Mouse (Mus musculus) heart, postnatal 36 days (tissue): ENCODE data around the gene Coro1b. TPM values are rescaled to one million over a fixed set of nuclear protein-coding genes. Genes with fewer than 3 reads are reported as not detected.

Experiments
- DNase-seq, 2 experiments: peaks; one replicate each; pipeline ENCODE4 v3.0.0; 2021 to 2022
- intact Hi-C: fragments of 180-260 bp; cut with DNase I; formaldehyde crosslinking; loops from one replicate; pipeline ENCODE4 v1.15.1; 2025
- total RNA-seq, 2 experiments: library from RNA; stranded (reverse); gene quantifications; 2 replicates each; pipeline ENCODE4 v1.2.3; 2021

Gene Coro1b
- total RNA-seq, 2 experiments from 2014 or later = 52.4 to 55.6 TPM

DNA sequence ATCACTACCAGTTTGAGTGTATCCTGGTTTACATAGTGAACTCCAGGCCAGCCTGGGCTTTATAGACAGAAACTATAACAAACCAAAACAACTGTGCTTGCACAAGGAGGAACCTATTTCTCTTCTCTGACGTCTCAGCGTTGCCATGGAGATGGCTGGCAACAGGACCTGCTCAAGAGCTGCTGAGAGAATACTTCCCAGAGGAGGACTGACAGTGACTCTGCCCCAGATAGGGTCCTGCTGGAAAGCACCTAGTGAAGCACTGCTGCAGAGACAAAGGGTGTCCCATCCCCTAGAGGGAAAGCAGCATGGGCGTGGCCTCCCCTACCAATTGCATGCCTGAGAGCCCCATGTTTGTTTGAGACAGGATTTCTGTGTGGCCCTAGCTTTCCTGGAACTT is 33.5 kb downstream of the Coro1b start:
- peak in 1 of 2 experiments; percentile 57 for DNase-seq
- intact Hi-C loops = no loop called here

DNA sequence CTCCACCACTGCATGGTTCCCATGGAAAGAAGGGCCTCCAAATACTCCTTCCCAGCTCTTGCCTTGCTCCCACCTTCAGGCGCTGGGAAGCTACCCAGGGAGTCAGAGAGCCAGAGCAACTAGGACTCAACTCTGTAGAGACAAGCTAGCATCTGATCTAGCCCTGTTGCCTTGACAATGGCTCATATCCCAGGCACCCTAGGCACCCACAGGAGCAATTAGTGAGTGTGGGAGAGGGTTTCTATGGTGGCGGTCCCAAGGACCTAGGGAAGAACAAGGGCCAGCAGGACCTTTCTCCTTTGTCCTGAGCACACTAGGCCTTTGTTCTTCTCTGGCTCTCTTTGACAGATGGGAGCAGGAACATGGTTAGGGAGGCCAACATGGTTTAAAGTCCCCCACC is 35.3 kb downstream of the Coro1b start:
- intact Hi-C loops = no loop called here
- no peak for DNase-seq

DNA sequence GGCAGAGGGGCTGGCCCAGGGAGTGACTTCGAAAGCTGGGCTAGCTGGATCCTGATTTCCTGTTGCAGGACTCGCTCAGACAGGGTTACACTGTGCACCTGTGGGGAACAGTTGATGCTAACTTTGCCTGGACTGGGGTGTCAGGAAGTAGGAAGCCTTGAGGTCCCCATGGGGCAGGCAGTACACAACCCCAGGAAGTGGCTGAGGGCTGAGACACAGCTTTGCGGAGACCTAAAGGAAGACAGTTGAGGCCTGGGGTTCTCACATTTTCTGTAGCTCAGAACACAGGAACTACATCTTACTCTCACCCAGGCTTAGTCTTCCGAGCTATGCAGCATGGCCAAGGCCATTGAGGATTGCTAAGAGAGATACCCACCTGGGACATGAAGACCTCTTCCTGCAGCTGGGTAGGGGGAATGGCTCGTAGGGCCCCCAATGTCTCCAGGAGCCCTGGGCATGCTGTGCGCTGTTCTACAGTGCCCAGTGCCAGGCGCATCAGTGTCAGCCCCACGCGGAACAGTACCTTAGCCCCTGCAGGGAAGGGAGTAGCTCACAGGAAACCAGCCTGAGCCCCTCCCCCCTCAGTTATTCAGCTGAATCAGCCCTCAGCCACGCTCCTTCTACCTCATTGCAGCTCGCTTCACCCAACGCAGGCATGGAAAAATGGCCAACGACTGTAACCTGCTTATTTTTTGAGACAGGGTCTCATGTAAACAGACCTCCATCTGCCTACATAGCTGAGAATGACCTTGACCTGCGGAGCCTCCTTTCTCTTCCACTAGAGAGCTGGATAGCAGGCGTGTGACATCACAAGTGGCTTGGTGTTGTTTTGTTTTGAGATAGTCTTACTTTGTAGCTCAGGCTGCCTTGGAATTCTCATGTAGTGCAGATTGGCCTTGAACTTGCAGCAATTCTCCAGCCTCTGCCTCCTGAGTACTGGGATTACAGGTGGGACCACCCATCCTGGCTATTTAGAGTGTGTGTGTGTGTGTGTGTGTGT is 36.9 kb downstream of the Coro1b start:
- DNase-seq = no peak
- intact Hi-C loops = no loop called here

DNA sequence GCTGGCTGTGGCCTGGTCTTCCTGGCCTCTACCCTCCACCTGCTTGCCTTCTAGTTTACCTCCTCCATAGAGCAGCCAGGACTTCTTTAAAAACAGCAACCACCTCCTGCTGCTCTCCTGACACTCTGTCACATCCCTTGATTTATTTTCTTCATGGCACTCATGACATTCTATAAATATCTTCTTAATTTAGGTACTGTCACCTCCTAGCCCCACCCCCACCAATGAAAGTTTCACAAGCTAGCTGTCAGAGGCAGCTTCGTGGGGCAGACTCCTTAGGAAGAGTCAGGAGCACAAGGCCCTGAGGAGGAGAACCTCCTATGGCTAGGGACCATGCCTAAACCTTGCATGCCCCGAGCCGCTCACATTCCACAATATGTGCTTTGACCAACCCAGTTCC is 38.9 kb downstream of the Coro1b start:
- intact Hi-C loops = no loop called here
- DNase-seq = no peak

DNA sequence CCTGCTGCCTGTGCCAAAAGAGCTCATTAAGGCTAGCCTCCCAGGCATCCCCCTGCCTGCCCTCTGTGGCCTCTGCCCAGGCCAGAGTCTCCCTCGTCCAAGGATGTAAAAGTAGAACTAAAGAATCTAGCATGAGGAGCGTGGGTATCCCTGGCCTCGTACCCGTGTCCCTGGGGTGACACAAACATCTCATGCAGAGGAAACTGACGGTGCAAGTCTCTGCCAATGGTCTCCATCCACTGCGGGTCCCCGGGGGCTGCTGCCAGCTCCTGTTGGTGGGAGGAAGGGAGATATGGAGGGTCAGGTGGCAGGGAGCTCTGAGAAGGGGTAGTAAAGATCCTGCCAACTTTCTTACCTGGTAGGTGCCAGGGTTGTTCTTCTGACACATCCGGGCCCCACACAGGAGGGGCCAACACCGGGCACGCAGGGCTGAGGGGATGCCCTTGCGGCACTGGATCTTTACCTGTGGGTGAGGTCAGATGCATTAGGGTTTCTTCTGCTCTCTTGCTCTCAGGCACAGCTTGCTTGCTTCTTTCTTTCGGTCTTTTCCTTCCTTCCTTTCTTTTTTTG is 40.7 kb downstream of the Coro1b start:
- DNase-seq = no peak
- intact Hi-C loops = no loop called here

DNA sequence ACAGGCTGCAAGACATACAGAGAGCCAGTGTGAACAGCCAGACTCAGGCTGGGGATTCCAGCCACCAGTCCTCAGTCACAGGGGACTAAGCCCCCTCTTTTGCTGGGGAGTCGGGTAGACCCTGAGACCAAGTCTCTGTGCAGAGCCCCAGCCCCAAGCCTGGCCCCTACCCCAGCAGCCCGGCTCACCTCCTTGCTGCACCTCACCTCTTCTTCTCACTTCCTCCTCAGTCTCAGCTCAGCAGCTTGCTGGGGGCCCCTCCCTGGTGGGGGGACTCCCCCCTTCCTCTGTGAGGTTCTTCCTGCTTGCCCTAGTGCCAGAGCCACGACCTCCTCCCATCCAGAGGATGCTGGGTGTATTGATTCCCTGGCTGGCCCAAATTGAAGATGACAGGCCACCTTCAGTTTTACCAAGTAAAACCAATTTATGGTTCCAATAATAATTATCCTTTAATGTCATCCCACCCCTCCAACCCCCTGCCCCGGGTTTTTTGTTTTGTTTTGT is 42.5 kb downstream of the Coro1b start, which contains the start of gene Tbc1d10c:
Tbc1d10c (minus strand) TSS at position 454 of the 504 bp plus-strand sequence.
- intact Hi-C loops = loop anchor here (1.0 kb wide), 1 partner anchor 22 kb away; no protein-coding TSS in a partner anchor
- no peak for DNase-seq

DNA sequence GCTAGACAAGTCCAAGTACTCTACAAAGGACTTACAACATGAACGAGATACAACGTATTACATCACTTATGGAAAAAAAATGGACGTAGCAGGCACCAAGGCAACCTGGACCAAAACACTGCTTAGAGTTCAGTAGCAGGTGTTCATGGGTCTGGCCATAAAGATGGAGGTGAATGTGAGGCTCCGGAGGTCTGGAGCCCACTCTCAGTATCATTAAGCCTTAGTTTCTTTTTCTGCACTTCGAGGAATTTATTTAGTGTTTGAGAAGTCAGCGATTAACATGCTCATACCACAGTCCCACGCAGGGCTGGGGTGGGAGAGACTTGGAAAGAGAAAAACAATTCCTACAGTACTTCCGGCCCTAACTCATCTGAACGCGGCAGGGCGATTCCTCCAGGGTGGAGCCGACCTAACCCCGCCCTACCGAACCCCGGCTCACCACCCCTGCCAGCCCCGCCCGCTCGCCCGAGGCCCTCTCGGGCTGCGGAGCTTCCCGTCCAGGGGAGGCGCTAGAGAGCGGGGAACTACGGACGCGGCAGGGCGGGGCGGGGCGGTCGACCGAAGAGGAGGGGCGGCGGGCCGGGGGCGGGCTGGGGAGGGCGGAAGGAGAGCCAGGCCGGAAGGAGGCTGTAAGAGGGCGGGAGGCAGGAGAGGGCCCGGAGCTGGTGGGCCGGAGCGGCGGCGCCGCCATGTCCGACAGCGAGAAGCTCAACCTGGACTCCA is 43.3 kb downstream of the Coro1b start, which contains the start of gene Ppp1ca:
Ppp1ca (plus strand) TSS at position 538 of the 723 bp plus-strand sequence.
- intact Hi-C loops = loop anchor here (1.0 kb wide), 2 partner anchors 22 to 42 kb away; no protein-coding TSS in a partner anchor
- DNase-seq = peak; percentile 97

DNA sequence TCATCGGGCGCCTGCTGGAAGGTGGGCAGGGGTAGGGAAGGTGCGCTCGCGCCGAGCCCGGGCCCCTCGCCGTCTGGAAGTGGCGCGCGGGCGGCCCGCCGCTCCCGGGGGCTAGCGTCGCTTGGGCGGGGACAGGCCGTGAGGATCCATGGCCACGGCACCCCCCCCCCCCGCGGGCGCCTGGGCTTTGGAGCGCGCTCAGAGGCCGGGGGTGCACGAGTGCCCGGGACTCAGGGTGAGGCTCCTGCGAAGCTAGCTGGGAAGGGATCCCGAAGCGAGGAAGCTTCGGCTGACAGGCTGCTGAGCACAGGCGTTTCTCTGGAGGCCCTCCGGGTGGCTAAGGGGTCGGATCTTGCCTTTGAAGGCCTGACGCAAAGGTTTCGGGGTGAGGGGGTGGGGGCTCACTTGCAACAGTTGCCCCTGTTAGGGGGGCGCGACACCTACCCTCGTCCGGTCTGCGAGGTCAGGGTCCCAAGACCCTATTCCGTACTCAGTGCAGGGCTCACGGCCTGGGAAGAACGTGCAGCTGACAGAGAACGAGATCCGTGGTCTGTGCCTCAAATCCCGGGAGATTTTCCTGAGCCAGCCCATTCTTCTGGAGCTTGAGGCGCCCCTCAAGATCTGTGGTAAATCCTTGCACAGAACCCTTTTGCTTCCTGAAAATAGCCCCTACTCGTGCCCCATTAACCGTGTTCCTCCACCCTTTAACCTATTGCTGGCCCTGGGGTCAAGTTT is 44.0 kb downstream of the Coro1b start:
- intact Hi-C loops = loop anchor here (1.0 kb wide), 1 partner anchor 43 kb away; no protein-coding TSS in a partner anchor
- DNase-seq = no peak

DNA sequence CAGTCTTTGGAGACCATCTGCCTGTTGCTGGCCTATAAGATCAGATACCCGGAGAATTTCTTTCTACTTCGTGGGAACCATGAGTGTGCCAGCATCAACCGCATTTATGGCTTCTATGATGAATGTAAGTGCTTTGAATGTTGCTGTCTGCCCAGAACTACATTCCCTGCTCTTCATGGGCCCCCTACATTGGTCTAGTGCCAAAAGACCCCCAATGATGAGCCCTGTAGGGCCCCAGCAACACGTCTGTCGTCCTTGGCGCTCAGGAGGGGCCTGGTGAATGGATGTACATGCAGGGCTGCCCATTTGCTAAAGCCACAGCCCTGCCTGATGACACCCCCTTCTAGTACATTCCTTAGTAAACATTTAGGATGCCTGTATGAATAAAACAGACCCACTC is 44.7 kb downstream of the Coro1b start:
- DNase-seq = no peak
- intact Hi-C loops = no loop called here

DNA sequence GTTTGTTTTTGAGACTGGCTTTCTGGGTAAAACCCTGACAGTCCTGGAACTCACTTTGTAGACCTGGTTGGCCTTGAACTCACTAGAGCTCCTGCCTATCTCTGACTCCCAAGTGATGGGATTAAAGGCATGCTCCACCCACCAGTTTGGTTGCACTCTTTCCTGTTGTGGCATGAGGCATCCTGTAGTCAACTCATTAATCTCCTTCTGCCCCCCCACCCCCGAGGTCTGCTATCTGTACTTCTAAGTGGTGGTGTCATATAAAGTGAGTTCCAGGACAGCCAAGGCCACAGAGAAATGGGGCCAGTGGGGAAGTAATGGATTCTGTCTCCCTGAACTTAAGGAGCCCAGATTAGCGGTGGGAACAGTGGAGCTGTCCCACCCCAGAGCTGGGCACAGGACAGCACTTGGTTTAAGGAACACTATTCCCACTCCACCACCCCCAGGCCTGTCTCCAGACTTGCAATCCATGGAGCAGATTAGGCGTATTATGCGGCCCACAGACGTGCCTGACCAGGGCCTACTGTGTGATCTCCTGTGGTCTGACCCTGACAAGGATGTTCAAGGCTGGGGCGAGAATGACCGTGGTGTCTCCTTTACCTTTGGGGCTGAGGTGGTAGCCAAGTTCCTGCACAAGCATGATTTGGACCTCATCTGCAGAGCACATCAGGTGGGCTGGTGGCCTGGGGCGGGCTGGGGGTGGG is 45.8 kb downstream of the Coro1b start:
- intact Hi-C loops = no loop called here
- DNase-seq = no peak

DNA sequence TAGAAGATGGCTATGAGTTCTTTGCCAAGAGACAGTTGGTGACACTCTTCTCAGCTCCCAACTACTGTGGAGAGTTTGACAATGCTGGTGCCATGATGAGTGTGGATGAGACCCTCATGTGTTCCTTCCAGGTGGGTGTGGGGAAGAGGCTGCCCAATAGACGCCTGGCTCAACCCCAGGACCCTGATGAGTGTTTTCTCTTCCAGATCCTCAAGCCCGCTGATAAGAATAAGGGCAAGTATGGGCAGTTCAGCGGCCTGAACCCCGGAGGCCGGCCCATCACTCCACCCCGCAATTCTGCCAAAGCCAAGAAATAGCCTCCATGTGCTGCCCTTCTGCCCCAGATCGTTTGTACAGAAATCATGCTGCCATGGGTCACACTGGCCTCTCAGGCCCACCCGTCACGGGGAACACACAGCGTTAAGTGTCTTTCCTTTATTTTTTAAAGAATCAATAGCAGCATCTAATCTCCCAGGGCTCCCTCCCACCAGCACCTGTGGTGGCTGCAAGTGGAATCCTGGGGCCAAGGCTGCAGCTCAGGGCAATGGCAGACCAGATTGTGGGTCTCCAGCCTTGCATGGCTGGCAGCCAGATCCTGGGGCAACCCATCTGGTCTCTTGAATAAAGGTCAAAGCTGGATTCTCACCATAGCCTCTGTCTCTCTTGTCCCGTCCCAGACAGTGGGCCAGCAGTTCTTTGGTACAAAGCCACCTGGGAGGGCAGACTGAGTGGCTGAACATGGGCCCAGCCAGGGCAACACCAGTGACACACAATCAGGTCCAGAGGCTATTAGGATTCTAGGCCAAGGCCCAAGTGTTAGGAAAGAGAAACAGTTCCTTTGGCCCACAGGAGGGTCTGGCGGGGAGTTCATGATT is 46.6 kb downstream of the Coro1b start:
- intact Hi-C loops = no loop called here
- no peak for DNase-seq

DNA sequence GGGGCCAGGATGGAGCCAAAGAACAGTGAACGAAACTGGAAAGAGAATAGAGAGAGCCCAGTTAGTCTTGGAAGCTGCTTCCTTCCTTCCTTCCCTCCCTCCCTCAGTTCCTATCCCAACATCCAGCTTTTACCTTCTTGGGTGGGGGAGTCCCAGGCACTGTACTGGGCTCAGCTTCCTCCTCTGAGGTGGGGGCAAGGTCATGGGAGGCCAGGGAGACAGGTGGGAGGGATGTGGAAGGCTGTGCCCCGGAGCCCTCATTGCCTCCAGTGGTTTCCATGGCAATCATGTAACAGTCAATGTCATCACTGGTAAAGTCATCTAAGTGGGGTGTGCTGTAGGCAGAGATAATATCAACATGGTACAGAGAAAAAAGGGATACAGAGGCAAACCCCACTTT is 47.6 kb downstream of the Coro1b start:
- intact Hi-C loops = no loop called here
- DNase-seq = no peak

DNA sequence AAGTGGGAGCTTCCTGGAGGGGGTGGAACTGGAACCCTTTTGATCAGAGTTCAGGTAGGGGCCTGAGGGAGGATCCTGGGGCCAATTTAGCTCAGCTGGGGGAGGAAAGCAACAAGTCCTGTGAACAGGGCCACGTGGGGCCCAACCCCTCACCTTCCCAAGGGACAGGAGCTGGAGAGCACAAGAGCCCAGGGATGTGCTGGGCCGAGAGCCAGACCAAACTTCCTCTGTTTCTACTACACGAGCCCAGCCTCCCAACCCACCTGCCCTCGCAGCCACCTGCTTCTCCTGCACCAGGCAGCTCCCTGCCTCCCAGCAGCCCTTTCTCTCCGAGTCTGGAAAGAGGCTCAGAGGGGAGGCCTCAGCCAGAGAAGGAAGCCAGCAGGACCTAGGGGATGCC is 48.1 kb downstream of the Coro1b start:
- intact Hi-C loops = no loop called here
- no peak for DNase-seq

DNA sequence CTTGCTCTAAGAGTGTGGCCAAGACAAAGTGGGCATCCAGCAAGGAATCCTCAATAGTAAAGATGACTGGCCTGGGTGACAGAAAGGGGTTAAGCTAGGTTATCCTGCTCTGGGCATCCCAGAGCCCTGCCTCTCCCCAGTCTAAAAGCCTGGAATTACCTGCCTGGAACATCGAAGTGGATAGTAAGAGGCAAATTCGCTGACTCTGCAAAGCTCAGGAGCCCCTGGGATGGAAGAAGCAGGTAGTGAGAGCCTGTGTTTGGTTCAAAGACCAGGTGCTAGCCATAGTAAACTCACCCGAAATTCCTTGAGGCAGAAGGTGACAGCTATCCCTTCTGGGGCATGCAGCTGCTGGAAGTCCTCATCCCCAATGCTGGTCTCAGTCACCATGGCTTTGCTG is 48.8 kb downstream of the Coro1b start:
- intact Hi-C loops = no loop called here
- DNase-seq = no peak

DNA sequence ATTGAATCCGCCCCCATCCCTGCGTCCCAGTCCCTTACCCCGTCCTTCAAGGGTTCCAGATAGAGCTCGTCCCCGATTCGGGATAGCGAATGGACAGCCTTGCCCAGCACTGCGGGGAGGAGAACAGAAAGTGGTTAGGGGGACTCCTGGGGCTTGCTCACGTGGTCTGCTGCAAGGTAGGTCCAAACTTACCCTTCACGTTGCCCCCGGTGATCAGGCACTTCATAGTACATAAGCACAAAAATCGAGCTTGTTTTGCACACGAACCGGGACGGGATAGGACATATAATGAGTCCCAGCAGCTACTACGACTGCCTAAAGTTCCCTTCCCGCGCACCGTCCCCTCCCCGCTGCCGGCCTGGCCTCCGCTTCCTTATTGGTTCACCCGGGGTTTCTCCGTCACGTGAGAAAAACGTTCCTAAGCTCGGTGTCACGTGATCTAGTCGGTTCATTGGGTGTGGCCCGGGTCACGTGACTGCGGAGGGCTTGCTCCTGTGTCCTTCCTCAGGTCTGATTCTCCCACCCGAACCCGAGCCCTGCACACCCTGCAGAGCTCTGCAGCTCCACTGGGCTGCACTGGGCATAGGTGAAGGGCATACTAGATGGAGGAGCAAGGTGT is 53.0 kb downstream of the Coro1b start, which contains the start of gene Rad9a:
Rad9a (minus strand) TSS at position 372 of the 619 bp plus-strand sequence.
- peak; percentile 91 to 94 for DNase-seq
- intact Hi-C loops = no loop called here

DNA sequence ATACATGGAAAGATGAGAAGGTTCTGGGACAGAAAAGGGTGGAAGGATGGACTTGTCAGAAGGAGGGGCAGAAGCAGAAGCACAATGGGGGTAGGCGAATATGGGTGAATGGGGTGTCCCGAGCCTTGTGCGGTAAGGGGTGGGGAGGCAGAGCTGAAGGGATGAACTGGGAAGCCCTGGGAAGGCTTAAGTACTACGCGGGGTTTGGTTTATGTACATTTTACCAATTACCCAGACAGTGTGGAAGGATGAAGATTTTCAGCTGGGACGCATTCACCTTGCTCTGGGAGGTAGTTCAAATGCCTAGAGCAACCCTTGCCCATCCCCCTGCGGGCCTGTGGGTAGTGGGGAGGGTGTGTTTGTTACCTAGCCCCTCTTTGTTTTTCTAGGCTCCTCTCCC is 53.7 kb downstream of the Coro1b start:
- intact Hi-C loops = loop anchor here (2.0 kb wide), 1 partner anchor 103 kb away; the partner anchor contains the start of gene Pitpnm1
- DNase-seq = no peak

DNA sequence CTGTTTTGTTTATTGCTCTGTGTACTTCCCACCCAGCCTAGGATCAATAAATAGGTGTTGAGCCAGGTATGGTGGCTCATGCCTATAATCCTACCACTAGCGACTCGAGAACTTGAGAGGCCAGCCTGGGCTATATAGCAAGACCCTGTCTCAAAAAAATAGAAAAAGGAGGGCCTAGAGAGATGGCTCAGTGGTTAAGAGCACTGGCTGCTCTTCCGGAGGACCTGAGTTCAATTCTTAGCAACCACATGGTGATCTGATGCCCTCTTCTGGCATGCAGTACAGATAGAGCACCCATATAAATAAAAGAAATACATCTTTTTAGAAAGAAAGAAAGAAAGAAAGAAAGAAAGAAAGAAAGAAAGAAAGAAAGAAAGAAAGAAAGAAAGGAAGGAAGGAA is 54.7 kb downstream of the Coro1b start:
- no peak for DNase-seq
- intact Hi-C loops = loop anchor here (2.0 kb wide), 1 partner anchor 104 kb away; the partner anchor contains the start of gene Pitpnm1
